Mouse (Mus musculus) ES-E14 (cell line): ENCODE measurements around the gene Fam122a.

Experiments
- CHD2 ChIP-seq: IDR thresholded peaks from 2 replicates; pipeline ENCODE4 v1.6.1; 2014; ENCODE audit warnings: mild to moderate bottlenecking, low read depth, low read length, inconsistent platforms
- HCFC1 ChIP-seq: IDR thresholded peaks from 2 replicates; pipeline ENCODE4 v1.6.1; 2012; ENCODE audit warnings: low read length, inconsistent platforms, borderline replicate concordance; ENCODE audit not compliant: insufficient read depth
- MAFK ChIP-seq: IDR thresholded peaks from 2 replicates; pipeline ENCODE4 v1.6.1; 2014; ENCODE audit warnings: mild to moderate bottlenecking, low read depth, low read length, inconsistent platforms; ENCODE audit not compliant: insufficient read depth
- ZC3H11A ChIP-seq: IDR thresholded peaks from 2 replicates; pipeline ENCODE4 v1.6.1; 2012; ENCODE audit warnings: low read depth, mild to moderate bottlenecking, inconsistent platforms, low read length, borderline replicate concordance
- ZNF384 ChIP-seq: IDR thresholded peaks from 2 replicates; pipeline ENCODE4 v1.6.1; 2012; ENCODE audit warnings: low read depth, low read length, inconsistent platforms

DNA sequence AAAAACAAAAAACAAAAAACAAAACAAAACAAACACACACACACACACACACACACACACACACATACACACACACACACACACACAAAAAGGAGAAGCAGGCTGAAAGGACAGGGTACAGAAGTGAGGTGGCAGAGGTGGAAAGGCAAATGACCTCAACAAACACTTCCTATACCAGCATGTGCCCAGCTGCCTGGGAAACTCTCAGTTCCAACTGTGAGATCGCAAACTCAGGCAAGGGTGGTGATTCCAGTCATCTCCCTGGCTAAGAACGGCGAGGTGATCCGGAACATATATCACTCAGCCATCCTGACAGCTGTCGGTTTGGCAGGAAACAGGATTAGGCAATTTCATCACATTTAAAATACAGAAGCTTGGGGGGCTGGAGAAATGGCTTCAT is 44.7 kb downstream of the Fam122a start:
- no peak for TF ChIP-seq ZNF384
- no peak for TF ChIP-seq ZC3H11A
- no peak for TF ChIP-seq MAFK
- no peak for TF ChIP-seq HCFC1
- TF ChIP-seq CHD2: no peak
